ENCODE assay signal across 11 mouse cellular contexts in the genomic region with DNA sequence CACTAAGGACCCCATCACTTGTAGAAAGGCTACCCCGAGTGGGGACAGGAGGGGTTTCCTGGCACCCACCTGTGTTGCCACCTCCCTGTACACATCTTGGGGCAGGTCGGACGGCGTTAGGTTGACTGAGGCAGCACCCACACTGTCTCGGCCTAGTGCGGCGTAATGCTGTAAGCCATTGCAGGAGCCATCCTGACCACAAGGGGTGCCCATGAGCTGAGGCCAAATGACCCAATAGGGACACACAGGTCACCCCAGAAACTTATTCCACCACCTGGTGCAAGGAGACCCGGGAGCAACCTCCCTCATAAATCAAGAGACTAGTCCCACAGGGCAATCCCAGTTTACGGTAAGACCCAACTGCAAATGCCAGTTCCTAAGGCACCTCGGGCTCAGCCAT. TPM values are rescaled to one million over a fixed set of nuclear protein-coding genes. Genes with fewer than 3 reads are reported as not detected.
DNase-seq lines count a peak whose midpoint lies in the region; ATAC-seq and TF ChIP-seq lines count a peak whose summit lies in the region.
"Had no signal": no experiment of that assay in that cellular context is flagged by ENCODE, and none has a peak within 500 bp of the region (broad histone marks: within the 10 kb centered on the region; RNA-seq: fewer than 3 reads in every experiment).

No protein-coding gene starts in this region.

- H3K27me3 ChIP-seq in intestine, postnatal 0 days (replicated peaks; ENCODE audit: control insufficient read depth, insufficient read depth, low read length), result no peaks in the 10 kb centered on the region
- no peaks in the 10 kb centered on the region; the same call in 1 of the 2 replicates for H3K27me3 ChIP-seq in intestine, embryonic 15.5 days (replicated peaks)
- H3K27me3 ChIP-seq in neural tube, embryonic 11.5 days (ENCODE audit: control insufficient read depth, insufficient read depth, low read length), result peaks cover 3% of the 10 kb centered on the region; the same call in 1 of the 2 replicates
- peaks cover 7% of the 10 kb centered on the region; the same call in 1 of the 2 replicates for H3K27me3 ChIP-seq in neural tube, embryonic 15.5 days (replicated peaks)
- H3K27me3 ChIP-seq: stomach, embryonic 15.5 days had no signal

- no peak for ATAC-seq in intestine, postnatal 0 days
- no peak for ATAC-seq in intestine, embryonic 15.5 days
- ATAC-seq in neural tube, embryonic 11.5 days (ENCODE audit: insufficient read depth, low FRiP score, low TSS enrichment), result no peak
- no peak for ATAC-seq in neural tube, embryonic 15.5 days (ENCODE audit: low FRiP score)
- ATAC-seq: hindbrain, embryonic 16.5 days had no signal

- 91% methylated on average over 10 of the region's 10 CpGs for WGBS in intestine, postnatal 0 days
- 93% methylated on average over 10 of the region's 10 CpGs for WGBS in intestine, embryonic 15.5 days
- 89% methylated on average over 10 of the region's 10 CpGs for WGBS in neural tube, embryonic 11.5 days
- 85% methylated on average over 10 of the region's 10 CpGs for WGBS in neural tube, embryonic 15.5 days

- no peak overlapping the region for H3K4me2 ChIP-seq in intestine, postnatal 0 days (replicated peaks; ENCODE audit: low read depth)
- no peak overlapping the region for H3K4me2 ChIP-seq in intestine, embryonic 15.5 days (replicated peaks)
- no peak overlapping the region for H3K4me2 ChIP-seq in neural tube, embryonic 11.5 days (ENCODE audit: low read depth)
- no peak overlapping the region for H3K4me2 ChIP-seq in neural tube, embryonic 15.5 days
- H3K4me2 ChIP-seq: embryonic facial prominence, embryonic 13.5 days; stomach, embryonic 15.5 days had no signal

- H3K4me3 ChIP-seq in intestine, postnatal 0 days (ENCODE audit: low read depth, low read length), result no peak overlapping the region
- H3K4me3 ChIP-seq in intestine, embryonic 15.5 days (replicated peaks), result no peak overlapping the region
- no peak overlapping the region for H3K4me3 ChIP-seq in neural tube, embryonic 11.5 days (ENCODE audit: low read depth, low read length)
- H3K4me3 ChIP-seq in neural tube, embryonic 15.5 days (replicated peaks), result no peak overlapping the region
- H3K4me3 ChIP-seq in embryonic fibroblast, embryonic 13.5 days (ENCODE audit: insufficient read depth, low read length), result no peak overlapping the region
- H3K4me3 ChIP-seq: embryonic facial prominence, embryonic 13.5 days; stomach, embryonic 15.5 days had no signal

- no peak overlapping the region for H3K9ac ChIP-seq in intestine, postnatal 0 days (ENCODE audit: low read depth, low read length)
- H3K9ac ChIP-seq in intestine, embryonic 15.5 days, result no peak overlapping the region
- no peak overlapping the region for H3K9ac ChIP-seq in neural tube, embryonic 11.5 days (ENCODE audit: low read length)
- H3K9ac ChIP-seq in neural tube, embryonic 15.5 days (replicated peaks), result no peak overlapping the region
- H3K9ac ChIP-seq: embryonic facial prominence, embryonic 13.5 days; stomach, embryonic 15.5 days had no signal

- no peaks in the 10 kb centered on the region for H3K4me1 ChIP-seq in intestine, postnatal 0 days (replicated peaks; ENCODE audit: control insufficient read depth, insufficient read depth, low read length)
- H3K4me1 ChIP-seq in intestine, embryonic 15.5 days (replicated peaks), result no peaks in the 10 kb centered on the region
- no peaks in the 10 kb centered on the region for H3K4me1 ChIP-seq in neural tube, embryonic 11.5 days (ENCODE audit: control insufficient read depth, insufficient read depth, low read length)
- peaks cover 9% of the 10 kb centered on the region; the same call in 1 of the 2 replicates for H3K4me1 ChIP-seq in neural tube, embryonic 15.5 days
- H3K4me1 ChIP-seq in embryonic fibroblast, embryonic 13.5 days (ENCODE audit: control insufficient read depth, insufficient read depth, low read length), result no peaks in the 10 kb centered on the region
- H3K4me1 ChIP-seq: embryonic facial prominence, embryonic 13.5 days; stomach, embryonic 15.5 days had no signal

- no peak overlapping the region for H3K27ac ChIP-seq in intestine, postnatal 0 days (ENCODE audit: low read depth, low read length)
- H3K27ac ChIP-seq in intestine, embryonic 15.5 days, result no peak overlapping the region
- no peak overlapping the region for H3K27ac ChIP-seq in neural tube, embryonic 11.5 days (ENCODE audit: low read depth, low read length)
- H3K27ac ChIP-seq in neural tube, embryonic 15.5 days (replicated peaks), result no peak overlapping the region
- H3K27ac ChIP-seq in embryonic fibroblast, embryonic 13.5 days (ENCODE audit: insufficient read depth, low read length), result no peak overlapping the region
- H3K27ac ChIP-seq: embryonic facial prominence, embryonic 13.5 days; stomach, embryonic 15.5 days had no signal

- DNase-seq in neural tube, embryonic 11.5 days (ENCODE audit: low spot score), result peak; percentile 48
- peak; percentile 36 for DNase-seq in thymus, postnatal 14 days
- DNase-seq in urinary bladder, adult 18-20 months (ENCODE audit: low spot score in 2 of 2), result no peak
- DNase-seq in cerebellum, adult 11-12 months, result no peak

- no peaks in the 10 kb centered on the region for H3K9me3 ChIP-seq in intestine, postnatal 0 days (ENCODE audit: control insufficient read depth)
- H3K9me3 ChIP-seq in intestine, embryonic 15.5 days, result peaks cover 22% of the 10 kb centered on the region
- H3K9me3 ChIP-seq in neural tube, embryonic 11.5 days (ENCODE audit: control insufficient read depth, low read length), result peaks cover 13% of the 10 kb centered on the region; the same call in 1 of the 2 replicates
- peaks cover 25% of the 10 kb centered on the region for H3K9me3 ChIP-seq in neural tube, embryonic 15.5 days (replicated peaks)

- peaks cover 91% of the 10 kb centered on the region for H3K36me3 ChIP-seq in intestine, postnatal 0 days (ENCODE audit: control insufficient read depth, insufficient read depth)
- H3K36me3 ChIP-seq in intestine, embryonic 15.5 days, result peaks cover 93% of the 10 kb centered on the region
- H3K36me3 ChIP-seq in neural tube, embryonic 11.5 days (ENCODE audit: control insufficient read depth, insufficient read depth, low read length), result peaks cover 59% of the 10 kb centered on the region
- peaks cover 96% of the 10 kb centered on the region for H3K36me3 ChIP-seq in neural tube, embryonic 15.5 days

- TF ChIP-seq CTCF in intestine, postnatal 0 days (IDR thresholded peaks at IDR 0.05; ENCODE audit: low read depth), result peak; percentile 69
- peak; percentile 4; the same call in 1 of the 2 replicates for TF ChIP-seq CTCF in embryonic fibroblast, embryonic 13.5 days (IDR thresholded peaks at IDR 0.05; ENCODE audit: borderline replicate concordance, insufficient read depth, low read length)

- no peak for TF ChIP-seq POLR2A in embryonic fibroblast, embryonic 13.5 days (IDR thresholded peaks at IDR 0.05; ENCODE audit: low read depth, low read length)

RNA-seq across cellular contexts. Expression of a gene that starts 8.1 kb away (rescaled TPM):
- polyA plus RNA-seq in intestine, postnatal 0 days (2015; fragmentation: Nextera tagmentation; extraction: Ambion mirVana), result 18.7 and 20.1 TPM in 2 replicates
- polyA plus RNA-seq in intestine, embryonic 15.5 days (2015; fragmentation: Nextera tagmentation; extraction: Ambion mirVana), result 37.8 and 45.5 TPM in 2 replicates
- 29.5 and 34.1 TPM in 2 replicates for polyA plus RNA-seq in neural tube, embryonic 11.5 days (2014; fragmentation: Nextera tagmentation; extraction: Ambion mirVana)
- polyA plus RNA-seq in neural tube, embryonic 15.5 days (2015; fragmentation: Nextera tagmentation; extraction: Ambion mirVana), result 43.4 TPM in 2 replicates
- polyA plus RNA-seq in embryonic fibroblast, embryonic 13.5 days (2011; ENCODE audit: insufficient read length, low read depth, missing spikeins), result 14.9 TPM in 2 replicates

RNA-seq across cellular contexts. Expression of a gene that starts 16.6 kb away (rescaled TPM):
- 0.13 TPM in 1 of 2 replicates, not detected in the other for polyA plus RNA-seq in intestine, postnatal 0 days (2015; fragmentation: Nextera tagmentation; extraction: Ambion mirVana)
- polyA plus RNA-seq in intestine, embryonic 15.5 days (2015; fragmentation: Nextera tagmentation; extraction: Ambion mirVana), result 0.09 and 0.28 TPM in 2 replicates
- 0.20 and 0.84 TPM in 2 replicates for polyA plus RNA-seq in neural tube, embryonic 11.5 days (2014; fragmentation: Nextera tagmentation; extraction: Ambion mirVana)
- 2.7 and 3.4 TPM in 2 replicates for polyA plus RNA-seq in neural tube, embryonic 15.5 days (2015; fragmentation: Nextera tagmentation; extraction: Ambion mirVana)
- polyA plus RNA-seq in embryonic fibroblast, embryonic 13.5 days (2011; ENCODE audit: insufficient read length, low read depth, missing spikeins), result 0.23 TPM in 1 of 2 replicates, not detected in the other

RNA-seq across cellular contexts. Expression of a gene that starts 21.8 kb away (rescaled TPM):
- polyA plus RNA-seq in intestine, postnatal 0 days (2015; fragmentation: Nextera tagmentation; extraction: Ambion mirVana), result 0.38 and 0.43 TPM in 2 replicates
- 0.18 and 0.23 TPM in 2 replicates for polyA plus RNA-seq in intestine, embryonic 15.5 days (2015; fragmentation: Nextera tagmentation; extraction: Ambion mirVana)
- 0.28 and 0.57 TPM in 2 replicates for polyA plus RNA-seq in neural tube, embryonic 11.5 days (2014; fragmentation: Nextera tagmentation; extraction: Ambion mirVana)
- polyA plus RNA-seq in neural tube, embryonic 15.5 days (2015; fragmentation: Nextera tagmentation; extraction: Ambion mirVana), result 2.0 and 3.0 TPM in 2 replicates
- 0.91 and 1.9 TPM in 2 replicates for polyA plus RNA-seq in embryonic fibroblast, embryonic 13.5 days (2011; ENCODE audit: insufficient read length, low read depth, missing spikeins)

RNA-seq across cellular contexts. Expression of a gene that starts 28.5 kb away (rescaled TPM):
- polyA plus RNA-seq in intestine, postnatal 0 days (2015; fragmentation: Nextera tagmentation; extraction: Ambion mirVana), result 41.2 and 43.5 TPM in 2 replicates
- 89.8 and 91.6 TPM in 2 replicates for polyA plus RNA-seq in intestine, embryonic 15.5 days (2015; fragmentation: Nextera tagmentation; extraction: Ambion mirVana)
- 99.7 and 101 TPM in 2 replicates for polyA plus RNA-seq in neural tube, embryonic 11.5 days (2014; fragmentation: Nextera tagmentation; extraction: Ambion mirVana)
- polyA plus RNA-seq in neural tube, embryonic 15.5 days (2015; fragmentation: Nextera tagmentation; extraction: Ambion mirVana), result 108 and 110 TPM in 2 replicates
- polyA plus RNA-seq in embryonic fibroblast, embryonic 13.5 days (2011; ENCODE audit: insufficient read length, low read depth, missing spikeins), result 38.4 and 39.5 TPM in 2 replicates

RNA-seq across cellular contexts. Expression of a gene that starts 34.0 kb away (rescaled TPM):
- polyA plus RNA-seq in intestine, postnatal 0 days (2015; fragmentation: Nextera tagmentation; extraction: Ambion mirVana), result 888 and 937 TPM in 2 replicates
- 1,119 and 1,131 TPM in 2 replicates for polyA plus RNA-seq in intestine, embryonic 15.5 days (2015; fragmentation: Nextera tagmentation; extraction: Ambion mirVana)
- polyA plus RNA-seq in neural tube, embryonic 11.5 days (2014; fragmentation: Nextera tagmentation; extraction: Ambion mirVana), result 591 and 595 TPM in 2 replicates
- polyA plus RNA-seq in neural tube, embryonic 15.5 days (2015; fragmentation: Nextera tagmentation; extraction: Ambion mirVana), result 958 and 1,001 TPM in 2 replicates
- 766 and 774 TPM in 2 replicates for polyA plus RNA-seq in embryonic fibroblast, embryonic 13.5 days (2011; ENCODE audit: insufficient read length, low read depth, missing spikeins)

Comparison
In these comparisons a context has a peak if more than half of its experiments do, and no peak if none do; other contexts are left out.
1. DNase-seq: peak in neural tube, embryonic 11.5 days (single experiment) and thymus, postnatal 14 days (single experiment); none in urinary bladder, adult 18-20 months (0 of 2) and cerebellum, adult 11-12 months (single experiment).